Mouse (Mus musculus) fibroblast of lung, adult 2 months (primary cell): Measurements from ENCODE around the gene Slc35f4.

Experiments used
- DNase-seq: peaks from one replicate; pipeline ENCODE4 v3.0.0-alpha.2; 2011; ENCODE audit warnings: low read depth

The Slc35f4 gene

DNA sequence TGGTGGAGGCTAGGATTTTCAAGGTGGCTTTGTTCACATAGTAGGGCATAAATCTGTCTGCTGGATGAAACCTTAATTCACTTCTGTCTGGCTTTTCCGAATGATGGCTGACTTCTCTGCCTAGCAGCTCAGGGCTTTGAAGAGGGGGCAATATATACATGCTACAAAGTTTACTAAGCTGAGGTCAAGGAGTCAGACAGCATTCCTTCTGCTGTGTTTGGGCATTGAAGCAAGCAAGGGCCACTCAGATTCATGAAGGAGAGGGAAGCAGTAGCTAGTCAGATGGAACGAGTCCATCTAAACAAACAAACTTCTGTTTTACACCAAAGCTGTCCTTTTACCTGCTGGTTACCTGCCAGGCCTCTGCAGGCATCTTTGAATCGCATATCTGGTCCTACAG is 248.2 kb downstream of the Slc35f4 start:
- no peak for DNase-seq

- DNase-seq: no peak
Measured at GRCm38 (mm10) chr14:49275376-49275775, 250.5 kb downstream of the Slc35f4 start.

DNA sequence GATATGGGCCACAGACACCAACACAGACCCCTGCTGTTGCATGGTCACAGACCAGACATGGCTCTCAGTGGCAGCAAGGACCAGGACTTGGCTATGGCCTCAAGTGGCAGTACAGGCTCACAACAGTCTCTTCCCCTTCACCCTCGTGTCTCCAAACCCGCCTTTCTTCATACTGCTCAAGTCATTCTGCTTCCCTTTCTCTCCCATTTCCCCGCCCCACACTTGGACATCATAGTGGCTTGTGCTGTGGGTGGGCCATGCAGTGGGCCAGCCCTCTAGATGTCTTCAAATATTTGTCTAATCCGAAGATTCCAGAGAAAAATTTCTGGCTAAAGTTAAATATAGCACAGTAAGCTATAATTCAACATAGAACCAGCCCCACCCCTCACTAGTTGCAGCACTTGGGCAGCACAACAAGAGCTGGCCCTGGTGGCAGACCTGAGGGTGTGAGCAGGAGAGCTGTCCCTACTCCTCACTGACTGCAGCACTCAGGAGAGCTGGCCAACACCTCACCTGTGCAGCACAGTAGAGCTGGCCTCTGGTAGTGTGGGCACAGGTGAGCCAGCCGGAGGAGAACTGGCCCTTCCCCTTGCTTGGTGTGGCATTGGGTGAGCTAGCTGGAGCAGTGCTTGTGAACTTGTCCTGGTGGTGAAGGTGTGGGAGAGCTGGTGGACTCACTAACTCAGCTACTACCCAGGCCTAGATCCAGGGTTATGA is 260.4 kb downstream of the Slc35f4 start:
- no peak for DNase-seq
